Mouse (Mus musculus): ENCODE data around the gene Map4k1. TPM values are rescaled to one million over a fixed set of nuclear protein-coding genes. Genes with fewer than 3 reads are reported as not detected.
"Not testable (repeated sequence)": the region's sequence is repeated elsewhere in the genome, so short reads cannot be mapped to it uniquely, and the experiment has no call there.

Gene Map4k1
- polyA plus RNA-seq, 1 experiment from 2014 or later, result 7.6 TPM

- not testable (repeated sequence) for H3K9ac ChIP-seq; H3K27ac ChIP-seq; ATAC-seq (ENCODE audit: insufficient number of reproducible peaks, low FRiP score, low TSS enrichment, low read depth); H3K4me3 ChIP-seq; H3K4me2 ChIP-seq; H3K27me3 ChIP-seq; H3K9me3 ChIP-seq
- 95% methylated on average over 8 of the region's 8 CpGs for WGBS
- peaks cover 22% of the 10 kb centered on the region for H3K4me1 ChIP-seq
- peaks cover 32% of the 10 kb centered on the region for H3K36me3 ChIP-seq
Observed at GRCm38 (mm10) chr7:28968120-28968519, 13.7 kb upstream of the Map4k1 start.

GRCm38 (mm10) chr7:28969271-28969670 lies 12.6 kb upstream of the Map4k1 start:
- Histone ChIP-seq H3K4me3 (no peak overlapping the region), H3K9me3 (no peaks in the 10 kb centered on the region), H3K9ac (no peak overlapping the region), H3K27me3 (no peaks in the 10 kb centered on the region), H3K27ac (peak overlapping the region; percentile 30; the same call in 1 of the 2 replicates), H3K4me1 (peaks cover 22% of the 10 kb centered on the region), H3K36me3 (peaks cover 44% of the 10 kb centered on the region), H3K4me2 (no peak overlapping the region)
- 92% methylated on average over 1 of the region's 1 CpGs for WGBS
- ATAC-seq (ENCODE audit: insufficient number of reproducible peaks, low FRiP score, low TSS enrichment, low read depth), result no peak

- Histone ChIP-seq H3K36me3 (peaks cover 49% of the 10 kb centered on the region), H3K27ac (0 out of 2 replicates have a peak overlapping the region, but pooled peaks have one; percentile 30), H3K9ac (no peak overlapping the region), H3K27me3 (no peaks in the 10 kb centered on the region), H3K4me2 (no peak overlapping the region), H3K4me3 (no peak overlapping the region), H3K4me1 (peaks cover 22% of the 10 kb centered on the region), H3K9me3 (no peaks in the 10 kb centered on the region)
- ATAC-seq (ENCODE audit: insufficient number of reproducible peaks, low FRiP score, low TSS enrichment, low read depth), result no peak
- WGBS, result 66% methylated on average over 12 of the region's 12 CpGs
Observed at GRCm38 (mm10) chr7:28969672-28970394, 12.0 kb upstream of the Map4k1 start.

GRCm38 (mm10) chr7:28971029-28971428 lies 10.8 kb upstream of the Map4k1 start:
- Histone ChIP-seq H3K9me3 (no peaks in the 10 kb centered on the region), H3K27ac (peak overlapping the region; percentile 28; the same call in 1 of the 2 replicates), H3K27me3 (no peaks in the 10 kb centered on the region), H3K4me1 (peaks cover 22% of the 10 kb centered on the region), H3K4me2 (no peak overlapping the region), H3K4me3 (no peak overlapping the region), H3K9ac (no peak overlapping the region), H3K36me3 (peaks cover 53% of the 10 kb centered on the region)
- whole genome bisulfite sequencing, result 85% methylated on average over 7 of the region's 7 CpGs
- no peak for ATAC-seq (ENCODE audit: insufficient number of reproducible peaks, low FRiP score, low TSS enrichment, low read depth)

- H3K27ac ChIP-seq, result peak overlapping the region; percentile 79
- no peak overlapping the region for H3K4me2 ChIP-seq
- no peak overlapping the region for H3K9ac ChIP-seq
- no peak overlapping the region for H3K4me3 ChIP-seq
- ATAC-seq (ENCODE audit: insufficient number of reproducible peaks, low FRiP score, low TSS enrichment, low read depth), result 0 out of 2 replicates have a peak, but pooled peaks have one; percentile 22
- no peaks in the 10 kb centered on the region for H3K27me3 ChIP-seq
- H3K36me3 ChIP-seq, result peaks cover 60% of the 10 kb centered on the region
- H3K9me3 ChIP-seq, result no peaks in the 10 kb centered on the region
- 58% methylated on average over 6 of the region's 6 CpGs for WGBS
- H3K4me1 ChIP-seq, result peaks cover 22% of the 10 kb centered on the region
Observed at GRCm38 (mm10) chr7:28971770-28972269, 10.0 kb upstream of the Map4k1 start.

DNA sequence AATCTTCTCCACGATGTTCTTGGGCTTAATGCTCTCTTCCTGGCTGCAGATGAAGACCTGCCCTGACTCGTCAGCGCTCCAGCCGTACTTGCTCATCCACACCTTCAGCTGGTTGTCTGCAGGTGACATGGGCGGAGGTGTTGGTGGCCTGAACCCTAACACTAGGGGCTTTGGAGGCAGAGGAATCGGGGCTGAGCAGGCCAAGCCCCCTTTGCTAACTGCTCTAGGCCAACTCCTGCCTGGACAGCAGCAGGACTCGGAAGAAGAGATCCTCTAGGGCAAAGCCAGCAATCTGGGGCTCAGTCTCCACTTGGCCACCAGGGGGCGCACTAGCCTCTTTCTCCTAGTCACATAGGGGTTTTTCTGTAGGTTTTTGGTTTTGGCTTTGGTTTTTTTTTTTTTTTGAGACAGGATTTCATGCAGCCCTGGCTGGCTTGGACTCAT lies 9.3 kb upstream of the Map4k1 start:
- Histone ChIP-seq H3K4me3 (no peak overlapping the region), H3K27me3 (no peaks in the 10 kb centered on the region), H3K4me1 (peaks cover 22% of the 10 kb centered on the region), H3K27ac (peak overlapping the region; percentile 79), H3K36me3 (peaks cover 67% of the 10 kb centered on the region), H3K9me3 (no peaks in the 10 kb centered on the region), H3K9ac (no peak overlapping the region), H3K4me2 (no peak overlapping the region)
- ATAC-seq (ENCODE audit: insufficient number of reproducible peaks, low FRiP score, low TSS enrichment, low read depth), result no peak
- WGBS, result 62% methylated on average over 8 of the region's 8 CpGs

GRCm38 (mm10) chr7:28973025-28973424 lies 8.8 kb upstream of the Map4k1 start:
- no peak overlapping the region for H3K9ac ChIP-seq
- ATAC-seq (ENCODE audit: insufficient number of reproducible peaks, low FRiP score, low TSS enrichment, low read depth), result no peak
- no peak overlapping the region for H3K27ac ChIP-seq
- H3K4me2 ChIP-seq, result no peak overlapping the region
- H3K4me1 ChIP-seq, result peaks cover 22% of the 10 kb centered on the region
- no peak overlapping the region for H3K4me3 ChIP-seq
- 83% methylated on average over 8 of the region's 8 CpGs for WGBS
- no peaks in the 10 kb centered on the region for H3K9me3 ChIP-seq
- H3K36me3 ChIP-seq, result peaks cover 72% of the 10 kb centered on the region
- no peaks in the 10 kb centered on the region for H3K27me3 ChIP-seq

GRCm38 (mm10) chr7:28977556-28977955 lies 4.3 kb upstream of the Map4k1 start:
- Histone ChIP-seq H3K36me3 (peaks cover 54% of the 10 kb centered on the region), H3K9ac (no peak overlapping the region), H3K9me3 (no peaks in the 10 kb centered on the region), H3K4me3 (no peak overlapping the region), H3K27me3 (no peaks in the 10 kb centered on the region), H3K4me1 (peaks cover 18% of the 10 kb centered on the region), H3K4me2 (no peak overlapping the region), H3K27ac (no peak overlapping the region)
- ATAC-seq (ENCODE audit: insufficient number of reproducible peaks, low FRiP score, low TSS enrichment, low read depth), result no peak
- WGBS, result 86% methylated on average over 9 of the region's 9 CpGs

DNA sequence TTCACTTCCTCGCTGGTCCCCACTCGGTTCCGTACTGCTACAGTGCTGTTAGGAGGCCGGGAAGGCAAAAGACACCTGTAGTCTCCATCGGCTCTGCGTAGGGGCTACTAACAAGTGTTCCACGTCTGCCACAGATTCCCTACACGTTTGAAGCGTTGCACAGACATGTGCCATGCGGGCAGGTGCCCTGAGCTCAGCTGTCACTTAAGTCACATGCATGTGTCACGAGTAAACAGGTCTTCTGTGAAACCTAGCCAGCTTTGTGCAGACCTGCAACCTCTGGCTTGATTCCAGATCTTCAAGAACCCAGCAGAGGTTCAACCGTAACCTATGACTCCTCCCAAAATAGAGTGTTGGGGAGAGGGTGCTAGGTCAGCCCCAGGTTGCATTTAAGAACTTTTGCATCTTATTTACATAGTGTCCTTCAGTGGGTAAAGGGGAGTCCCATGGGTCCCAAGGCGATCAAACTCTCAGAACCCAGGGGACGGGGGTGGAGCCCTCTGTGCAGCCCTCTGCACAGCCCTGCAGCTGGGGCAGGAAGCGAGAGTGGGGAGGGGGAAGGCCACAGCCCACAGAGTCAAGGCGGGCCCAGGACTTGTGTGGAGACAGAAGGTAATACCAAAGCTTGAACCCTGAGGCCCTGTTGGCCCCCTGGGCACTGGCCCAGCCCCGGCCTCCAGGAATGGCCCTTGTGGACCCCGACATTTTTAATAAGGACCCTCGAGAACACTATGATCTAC lies 594 bp downstream of the Map4k1 start:
- H3K4me3 ChIP-seq, result peak overlapping the region; percentile 75
- H3K36me3 ChIP-seq, result peaks cover 18% of the 10 kb centered on the region
- no peaks in the 10 kb centered on the region for H3K27me3 ChIP-seq
- ATAC-seq (ENCODE audit: insufficient number of reproducible peaks, low FRiP score, low TSS enrichment, low read depth), result 0 out of 2 replicates have a peak, but pooled peaks have one; percentile 5
- H3K27ac ChIP-seq, result peak overlapping the region; percentile 92
- no peaks in the 10 kb centered on the region for H3K9me3 ChIP-seq
- H3K9ac ChIP-seq, result peak overlapping the region; percentile 55
- WGBS, result 7% methylated on average over 19 of the region's 19 CpGs
- peak overlapping the region; percentile 81 for H3K4me2 ChIP-seq
- H3K4me1 ChIP-seq, result peaks cover 21% of the 10 kb centered on the region

DNA sequence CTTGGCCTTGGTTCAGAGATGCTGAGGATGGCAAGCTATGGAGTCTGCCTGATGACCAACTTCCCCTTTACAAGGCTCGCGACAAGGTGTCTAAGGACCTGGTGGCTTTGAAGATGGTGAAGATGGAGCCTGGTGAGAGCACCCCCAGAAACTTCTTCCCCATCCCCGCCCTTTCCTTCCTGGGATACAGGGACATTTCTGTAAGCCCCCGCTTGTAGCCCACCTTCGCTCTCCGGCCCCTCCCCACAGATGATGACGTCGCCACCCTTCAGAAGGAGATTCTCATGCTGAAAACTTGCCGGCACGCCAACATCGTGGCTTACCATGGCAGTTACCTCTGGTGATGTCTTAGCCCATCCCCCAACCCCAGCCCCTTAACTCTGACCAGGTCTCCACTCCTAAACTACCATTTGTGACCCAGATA lies 1.3 kb downstream of the Map4k1 start:
- H3K4me2 ChIP-seq, result peak overlapping the region; percentile 81
- no peak for ATAC-seq (ENCODE audit: insufficient number of reproducible peaks, low FRiP score, low TSS enrichment, low read depth)
- no peak overlapping the region for H3K9ac ChIP-seq
- H3K4me1 ChIP-seq, result peaks cover 21% of the 10 kb centered on the region
- no peaks in the 10 kb centered on the region for H3K9me3 ChIP-seq
- H3K27ac ChIP-seq, result no peak overlapping the region; the same call in 1 of the 2 replicates
- WGBS, result 55% methylated on average over 11 of the region's 11 CpGs
- no peak overlapping the region for H3K4me3 ChIP-seq
- no peaks in the 10 kb centered on the region for H3K27me3 ChIP-seq
- peaks cover 11% of the 10 kb centered on the region for H3K36me3 ChIP-seq

GRCm38 (mm10) chr7:28983849-28984248 lies 2.0 kb downstream of the Map4k1 start:
- ATAC-seq (ENCODE audit: insufficient number of reproducible peaks, low FRiP score, low TSS enrichment, low read depth), result no peak
- peaks cover 21% of the 10 kb centered on the region for H3K4me1 ChIP-seq
- WGBS, result 80% methylated on average over 4 of the region's 4 CpGs
- H3K36me3 ChIP-seq, result peaks cover 4% of the 10 kb centered on the region
- H3K9me3 ChIP-seq, result no peaks in the 10 kb centered on the region
- H3K9ac ChIP-seq, result no peak overlapping the region
- no peak overlapping the region for H3K4me3 ChIP-seq
- no peaks in the 10 kb centered on the region for H3K27me3 ChIP-seq
- no peak overlapping the region for H3K4me2 ChIP-seq
- no peak overlapping the region for H3K27ac ChIP-seq

DNA sequence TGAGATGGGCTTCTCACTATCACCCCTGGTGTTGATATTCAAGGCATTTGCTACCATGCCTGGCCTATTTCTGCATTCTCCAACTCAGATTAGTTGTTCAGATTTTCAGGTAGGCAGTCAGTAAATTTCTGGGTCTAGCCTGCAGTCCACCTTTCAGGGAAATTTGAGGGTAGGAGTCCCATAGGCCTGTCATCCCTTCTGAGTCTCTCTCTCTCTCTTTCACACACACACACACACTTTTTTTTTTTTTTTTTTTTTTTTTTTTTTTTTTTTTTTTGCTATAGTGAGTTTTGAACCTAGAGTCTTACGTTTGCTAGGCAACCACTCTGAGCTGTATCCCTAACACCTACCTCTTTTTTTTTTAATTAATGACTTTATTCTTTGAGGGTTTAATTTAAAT lies 2.6 kb downstream of the Map4k1 start:
- no peak for ATAC-seq (ENCODE audit: insufficient number of reproducible peaks, low FRiP score, low TSS enrichment, low read depth)
- Histone ChIP-seq H3K36me3 (no peaks in the 10 kb centered on the region; the same call in 1 of the 2 replicates), H3K9me3 (no peaks in the 10 kb centered on the region), H3K4me1 (peaks cover 21% of the 10 kb centered on the region), H3K9ac (no peak overlapping the region), H3K27me3 (no peaks in the 10 kb centered on the region), H3K4me3 (no peak overlapping the region), H3K4me2 (no peak overlapping the region), H3K27ac (no peak overlapping the region)
- whole genome bisulfite sequencing, result 96% methylated on average over 1 of the region's 1 CpGs

Measured in limb, embryonic 15.5 days (tissue).